Mouse (Mus musculus) embryonic fibroblast, embryonic 13.5 days (primary cell): ENCODE measurements around the gene Arhgef3. TPM values are rescaled to one million over a fixed set of nuclear protein-coding genes. Genes with fewer than 3 reads are reported as not detected.

Experiments used
- H3K27ac ChIP-seq: 2 replicates; pipeline ENCODE4 v1.5.1; 2012; ENCODE audit warnings: low read length, control low read depth, inconsistent platforms; ENCODE audit not compliant: insufficient read depth
- H3K4me1 ChIP-seq: 2 replicates; pipeline ENCODE4 v1.6.1; 2011; ENCODE audit warnings: low read length; ENCODE audit not compliant: control insufficient read depth, insufficient read depth
- H3K4me3 ChIP-seq: 2 replicates; pipeline ENCODE4 v1.5.1; 2011; ENCODE audit warnings: mild to moderate bottlenecking, control low read depth, low read length; ENCODE audit not compliant: insufficient read depth
- CTCF ChIP-seq: IDR thresholded peaks from 2 replicates; pipeline ENCODE4 v1.5.1; 2011; ENCODE audit warnings: mild to moderate bottlenecking, control low read depth, low read length, moderate library complexity, borderline replicate concordance; ENCODE audit not compliant: insufficient read depth
- POLR2A ChIP-seq: IDR thresholded peaks from 2 replicates; pipeline ENCODE4 v1.6.1; 2011; ENCODE audit warnings: low read depth, mild to moderate bottlenecking, control low read depth, low read length, moderate library complexity
- polyA plus RNA-seq: library from polyadenylated mRNA; stranded (reverse); fragments of >200 nt; gene quantifications from 2 replicates; pipeline ENCODE4 v1.2.4, GENCODE M21; 2011; ENCODE audit warnings: low read depth; ENCODE audit not compliant: missing spikeins, insufficient read length

Arhgef3 gene
- polyA plus RNA-seq, 1 experiment = 2.5 TPM

- TF ChIP-seq POLR2A (no peak), CTCF (no peak)
- no peaks in the 10 kb centered on the region for H3K4me1 ChIP-seq
- H3K4me3 ChIP-seq = no peak overlapping the region
- H3K27ac ChIP-seq = no peak overlapping the region
These were observed 321.4 kb downstream of the Arhgef3 start for GRCm38 (mm10) chr14:27436116-27436515.

DNA sequence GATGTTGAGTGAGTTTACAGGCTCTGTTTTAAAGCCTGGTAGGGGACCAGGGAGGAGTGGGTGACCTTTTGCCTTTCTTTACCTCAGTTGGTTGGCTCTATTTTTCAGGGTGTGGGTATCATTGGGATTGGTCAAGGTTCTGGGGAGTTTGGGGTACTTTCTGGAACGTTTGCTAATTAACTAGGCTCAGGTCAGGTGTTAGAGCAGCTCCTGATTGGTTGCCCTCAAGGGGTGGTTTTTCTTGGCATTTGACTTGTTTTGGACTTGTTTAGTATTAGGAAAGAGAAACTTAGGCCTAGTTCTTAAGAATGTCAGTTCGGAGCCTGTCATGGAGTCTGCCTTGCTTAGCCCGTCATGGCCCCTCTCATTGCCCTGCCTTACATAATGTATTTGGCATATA lies 322.1 kb downstream of the Arhgef3 start:
- no peak overlapping the region for H3K27ac ChIP-seq
- TF ChIP-seq CTCF (no peak), POLR2A (no peak)
- H3K4me3 ChIP-seq = no peak overlapping the region
- H3K4me1 ChIP-seq = no peaks in the 10 kb centered on the region

DNA sequence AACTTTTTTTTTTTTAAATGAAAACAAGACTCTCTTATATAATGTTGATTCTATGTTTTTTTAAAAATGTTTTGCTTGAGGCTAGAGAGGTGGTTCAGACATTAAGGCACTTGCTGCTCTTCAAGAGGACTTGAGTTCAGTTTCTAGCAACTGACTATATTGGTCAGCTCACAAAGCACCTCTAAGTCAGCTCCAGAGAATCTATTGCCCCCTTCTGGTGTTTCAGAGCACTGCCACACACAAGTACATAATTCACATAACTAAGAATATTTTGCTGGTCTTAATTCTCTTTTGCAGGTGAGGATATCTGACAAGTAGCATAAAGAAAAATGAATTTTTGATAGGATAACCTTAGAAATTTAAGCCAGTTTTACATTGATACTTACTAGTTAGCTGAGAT lies 326.2 kb downstream of the Arhgef3 start:
- no peaks in the 10 kb centered on the region for H3K4me1 ChIP-seq
- TF ChIP-seq CTCF = no peak
- no peak overlapping the region for H3K27ac ChIP-seq
- H3K4me3 ChIP-seq = no peak overlapping the region

DNA sequence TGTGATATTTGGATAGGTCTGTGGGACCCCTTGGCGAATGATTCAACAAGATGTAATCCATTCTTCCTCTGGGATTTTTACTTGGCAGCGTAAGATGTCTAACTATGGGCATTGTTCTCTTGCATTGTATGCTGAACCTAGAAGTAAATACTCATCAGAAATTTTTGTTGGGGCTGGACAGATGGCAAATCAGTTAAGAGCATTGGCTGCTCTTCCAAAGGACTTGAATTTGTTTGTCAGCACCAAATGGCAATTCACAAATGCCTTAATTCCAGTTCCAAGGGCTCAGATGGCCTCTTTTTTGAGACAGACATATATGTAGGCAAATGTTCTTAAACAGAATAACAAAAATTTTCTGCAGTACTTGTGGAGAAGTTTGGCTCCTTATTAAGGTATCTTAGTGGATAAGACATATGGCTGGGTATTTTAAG lies 330.2 kb downstream of the Arhgef3 start:
- Histone ChIP-seq H3K4me3 (no peak overlapping the region), H3K27ac (no peak overlapping the region), H3K4me1 (no peaks in the 10 kb centered on the region)
- TF ChIP-seq CTCF (no peak), POLR2A (no peak)

- TF ChIP-seq POLR2A = no peak
- TF ChIP-seq CTCF = no peak
- Histone ChIP-seq H3K4me1 (no peaks in the 10 kb centered on the region), H3K4me3 (no peak overlapping the region), H3K27ac (no peak overlapping the region)
These were observed 332.3 kb downstream of the Arhgef3 start for GRCm38 (mm10) chr14:27446963-27447362.

Other genes starting within 250 kb of the Arhgef3 start
- gene Asb14, start 220.3 kb upstream of the Arhgef3 start, polyA plus RNA-seq = not detected in 2 replicates
- 65.1 and 78.0 TPM in 2 replicates for gene Appl1, start 143.7 kb upstream of the Arhgef3 start, polyA plus RNA-seq
- gene Hesx1, start 120.5 kb upstream of the Arhgef3 start, polyA plus RNA-seq = not detected in 2 replicates
- 10.2 and 19.3 TPM in 2 replicates for gene Il17rd, start 76.0 kb upstream of the Arhgef3 start, polyA plus RNA-seq